Mouse (Mus musculus) intestine, embryonic 14.5 days (tissue): ENCODE results near the gene Sgsm1. TPM values are rescaled to one million over a fixed set of nuclear protein-coding genes. Genes with fewer than 3 reads are reported as not detected.
A peak's percentile ranks its signal among the peaks of the same experiment; 100 is the strongest.

Experiments used
- ATAC-seq: fragments of 200-750 bp; cut with Nextera tagmentation; replicated peaks from 2 replicates; pipeline ENCODE4 v1.8.0; 2017; ENCODE audit warnings: low read depth, moderate number of reproducible peaks, moderate TSS enrichment, moderate library complexity; ENCODE audit not compliant: low FRiP score, low TSS enrichment
- DNase-seq: peaks from one replicate; pipeline ENCODE4 v3.0.0-alpha.2; 2018; ENCODE audit warnings: low spot score
- H3K27ac ChIP-seq: fragments of 300-500 bp; sonication (generic); 2 replicates; pipeline ENCODE4 v1.5.1; 2014; ENCODE audit warnings: low read depth, mild to moderate bottlenecking, control low read depth
- H3K27me3 ChIP-seq: fragments of 300-500 bp; sonication (generic); replicated peaks from 2 replicates; pipeline ENCODE4 v1.6.1; 2014; ENCODE audit warnings: low read length, control low read depth; ENCODE audit not compliant: control insufficient read depth, insufficient read depth
- H3K36me3 ChIP-seq: fragments of 300-500 bp; sonication (generic); 2 replicates; pipeline ENCODE4 v1.6.1; 2014; ENCODE audit warnings: low read length, control low read depth; ENCODE audit not compliant: control insufficient read depth, insufficient read depth
- H3K4me1 ChIP-seq: fragments of 300-500 bp; sonication (generic); replicated peaks from 2 replicates; pipeline ENCODE4 v1.6.1; 2014; ENCODE audit warnings: low read length, control low read depth, mixed read lengths; ENCODE audit not compliant: control insufficient read depth, insufficient read depth
- H3K4me2 ChIP-seq: fragments of 300-500 bp; sonication (generic); 2 replicates; pipeline ENCODE4 v1.6.1; 2014; ENCODE audit warnings: low read length
- H3K4me3 ChIP-seq: fragments of 300-500 bp; sonication (generic); 2 replicates; pipeline ENCODE4 v1.5.1; 2014; ENCODE audit warnings: low read depth, low read length, control low read depth, mixed read lengths
- H3K9ac ChIP-seq: fragments of 300-500 bp; sonication (generic); 2 replicates; pipeline ENCODE4 v1.6.1; 2014; ENCODE audit warnings: mild to moderate bottlenecking, low read length
- H3K9me3 ChIP-seq: fragments of 300-500 bp; sonication (generic); 2 replicates; pipeline ENCODE4 v1.6.1; 2016; ENCODE audit warnings: low read length, control low read depth; ENCODE audit not compliant: control insufficient read depth
- WGBS: fragments of 180-500 bp; shearing (Covaris S2); extraction: QIAGEN DNeasy Blood & Tissue Kit; methylation state at CpG from one replicate; pipeline ENCODE4 v1.1.7; 2014; 5-methylcytosine and 5-hydroxymethylcytosine counted together
- polyA plus RNA-seq: library from polyadenylated mRNA; unstranded; fragments of >200 nt; fragmentation: Nextera tagmentation; extraction: Ambion mirVana; gene quantifications from 2 replicates; pipeline ENCODE4 v1.2.1, GENCODE M21; 2014

The Sgsm1 gene
- polyA plus RNA-seq, 1 experiment from 2014 or later, result 8.8 TPM

- no peak for DNase-seq
- ATAC-seq, result no peak
- H3K4me1 ChIP-seq, result peaks cover 30% of the 10 kb centered on the region
- no peaks in the 10 kb centered on the region for H3K9me3 ChIP-seq
- H3K9ac ChIP-seq, result no peak overlapping the region
- no peak overlapping the region for H3K27ac ChIP-seq
- no peak overlapping the region for H3K4me3 ChIP-seq
- H3K36me3 ChIP-seq, result no peaks in the 10 kb centered on the region
- no peaks in the 10 kb centered on the region for H3K27me3 ChIP-seq
- no peak overlapping the region for H3K4me2 ChIP-seq
- 44% methylated on average over 9 of the region's 9 CpGs for WGBS
Measured at GRCm38 (mm10) chr5:113206670-113207352, 103.8 kb downstream of the Sgsm1 start.

DNA sequence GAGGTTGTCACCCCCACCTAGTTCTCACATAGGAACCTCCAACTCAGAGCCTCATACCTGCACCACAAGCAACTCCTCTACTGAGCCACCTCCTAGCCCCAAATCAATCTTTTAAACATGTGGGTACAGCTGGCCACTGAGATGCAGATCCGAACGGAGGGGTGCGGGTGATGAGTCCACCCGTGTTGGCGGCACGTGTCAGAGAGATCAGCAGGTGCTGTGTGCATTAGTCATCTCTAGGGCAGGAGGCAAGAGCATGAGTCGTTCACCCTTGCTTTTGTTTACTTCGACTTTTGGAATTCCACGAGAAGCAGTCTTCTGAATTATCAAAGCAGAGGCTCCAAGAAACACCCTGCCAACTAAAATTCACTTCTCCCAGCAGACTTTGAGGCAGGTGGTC lies 106.4 kb downstream of the Sgsm1 start:
- Histone ChIP-seq H3K36me3 (no peaks in the 10 kb centered on the region), H3K9ac (no peak overlapping the region), H3K27ac (no peak overlapping the region), H3K9me3 (no peaks in the 10 kb centered on the region), H3K4me3 (no peak overlapping the region), H3K27me3 (no peaks in the 10 kb centered on the region), H3K4me1 (peaks cover 20% of the 10 kb centered on the region), H3K4me2 (no peak overlapping the region)
- DNase-seq (no peak), ATAC-seq (no peak)
- 77% methylated on average over 9 of the region's 9 CpGs for WGBS

DNA sequence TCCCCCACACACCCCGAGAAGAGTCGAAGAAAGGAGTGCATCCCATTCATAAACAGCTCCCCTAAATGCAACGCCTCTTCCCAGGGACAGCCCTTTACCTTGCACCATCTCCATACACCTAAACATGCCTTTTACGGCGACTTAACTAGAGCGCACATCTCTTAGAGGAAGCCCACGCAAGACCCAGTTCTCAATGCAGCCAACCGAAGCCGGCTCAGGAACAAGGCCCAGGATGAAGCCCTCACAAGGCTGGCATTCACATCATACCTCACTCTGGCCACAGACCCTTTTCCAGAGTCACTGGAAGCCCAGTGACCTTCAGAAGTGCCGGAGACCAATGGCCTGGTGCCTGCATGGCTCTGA lies 110.8 kb downstream of the Sgsm1 start:
- 80% methylated on average over 10 of the region's 10 CpGs for WGBS
- Histone ChIP-seq H3K4me2 (no peak overlapping the region), H3K27me3 (no peaks in the 10 kb centered on the region), H3K9ac (no peak overlapping the region), H3K4me3 (no peak overlapping the region), H3K4me1 (0 out of 2 replicates have a peak, but pooled peaks cover 8% of the 10 kb centered on the region), H3K36me3 (no peaks in the 10 kb centered on the region), H3K27ac (no peak overlapping the region), H3K9me3 (no peaks in the 10 kb centered on the region)
- no peak for ATAC-seq
- DNase-seq, result no peak

GRCm38 (mm10) chr5:113199126-113199771 lies 111.3 kb downstream of the Sgsm1 start:
- ATAC-seq (no peak), DNase-seq (no peak)
- Histone ChIP-seq H3K4me3 (no peak overlapping the region), H3K9ac (no peak overlapping the region), H3K4me2 (no peak overlapping the region), H3K36me3 (no peaks in the 10 kb centered on the region), H3K27ac (no peak overlapping the region), H3K27me3 (no peaks in the 10 kb centered on the region), H3K9me3 (no peaks in the 10 kb centered on the region), H3K4me1 (0 out of 2 replicates have a peak, but pooled peaks cover 8% of the 10 kb centered on the region)
- 47% methylated on average over 8 of the region's 8 CpGs for WGBS

DNA sequence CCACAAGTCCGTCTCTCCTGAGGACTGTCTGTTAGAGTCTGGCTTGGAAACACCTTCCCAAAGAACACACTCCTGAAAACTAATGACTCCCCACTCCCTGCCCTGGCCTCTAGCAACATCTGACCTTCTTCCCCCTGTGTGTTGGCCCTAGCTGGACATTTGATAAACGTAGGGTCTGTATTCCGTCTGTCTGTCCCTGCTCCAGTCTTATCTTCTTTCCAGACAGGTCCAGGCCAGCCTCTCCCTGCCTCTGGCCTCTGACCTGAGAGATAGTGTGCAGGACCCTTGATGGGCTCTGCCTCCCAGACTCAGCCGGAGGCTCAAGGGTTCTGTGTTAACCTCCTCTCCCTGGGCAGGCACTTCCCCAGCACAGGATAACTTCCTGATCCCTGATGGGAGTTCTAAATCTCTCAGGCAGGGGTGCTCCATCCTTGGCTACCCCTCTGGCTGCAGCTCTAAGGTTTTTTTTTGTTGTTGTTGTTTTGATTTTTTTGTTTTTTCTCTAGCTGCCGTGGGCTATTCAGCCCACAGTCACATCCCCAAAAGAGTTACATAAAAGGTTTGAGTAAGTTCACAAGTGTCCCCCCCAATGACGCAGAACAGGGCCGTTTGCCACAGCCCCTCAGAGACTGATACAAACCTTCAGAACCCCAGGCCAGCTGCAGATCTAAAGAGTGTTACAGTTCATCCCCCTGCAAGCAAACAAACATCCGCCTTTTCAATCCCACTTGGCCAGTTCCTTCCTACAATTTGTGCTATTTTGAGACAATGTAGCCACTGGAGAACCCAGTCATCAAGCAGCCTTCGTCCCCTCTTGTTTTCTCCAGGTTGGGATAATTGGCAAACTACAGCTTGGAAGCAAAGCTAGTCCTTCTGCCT lies 113.4 kb downstream of the Sgsm1 start:
- Histone ChIP-seq H3K4me3 (no peak overlapping the region), H3K4me1 (0 out of 2 replicates have a peak, but pooled peaks cover 8% of the 10 kb centered on the region), H3K27ac (peak overlapping the region; percentile 20; the same call in 1 of the 2 replicates), H3K9me3 (no peaks in the 10 kb centered on the region), H3K36me3 (no peaks in the 10 kb centered on the region), H3K9ac (no peak overlapping the region), H3K27me3 (no peaks in the 10 kb centered on the region), H3K4me2 (no peak overlapping the region)
- ATAC-seq (no peak), DNase-seq (no peak)
- 34% methylated on average over 9 of the region's 9 CpGs for WGBS

DNA sequence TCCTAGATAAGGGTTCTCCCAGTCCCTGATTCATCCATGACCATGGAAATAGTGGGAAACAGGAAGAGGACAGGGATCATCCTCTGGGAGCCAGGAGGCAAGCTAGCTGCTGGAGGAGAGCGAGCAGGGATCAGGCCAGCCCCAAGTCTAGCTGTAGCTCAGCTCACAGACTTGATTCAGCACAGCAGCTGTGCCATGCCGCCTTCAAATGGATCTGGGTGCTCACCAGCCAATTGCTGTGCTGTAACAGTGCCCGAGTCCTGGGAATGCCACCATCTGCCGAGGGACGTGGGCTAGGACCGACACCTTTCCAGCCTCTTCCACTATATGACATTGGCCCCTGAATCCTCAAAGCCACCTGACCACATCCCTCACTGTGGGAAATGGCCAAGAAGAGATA lies 114.7 kb downstream of the Sgsm1 start:
- WGBS, result 92% methylated on average over 6 of the region's 6 CpGs

DNA sequence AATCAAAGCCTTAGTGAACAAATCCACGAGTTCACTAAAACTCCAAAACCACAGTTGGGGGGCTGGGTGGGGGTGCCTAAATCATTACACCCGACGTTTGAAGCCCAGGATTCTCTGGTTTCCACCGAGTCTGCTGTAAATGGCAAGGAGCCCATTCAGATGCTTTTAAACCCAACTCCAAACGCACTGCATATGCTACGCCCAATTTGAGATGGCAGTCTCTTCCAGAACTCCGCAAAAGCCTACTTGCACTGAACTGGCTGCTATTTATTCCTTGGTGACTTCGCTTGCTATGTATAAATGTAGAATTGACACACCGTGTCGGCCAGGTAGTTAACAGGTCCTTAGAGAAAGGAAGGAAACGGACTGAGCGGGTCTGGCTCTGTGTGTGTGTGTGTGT lies 115.1 kb downstream of the Sgsm1 start:
- H3K27me3 ChIP-seq, result no peaks in the 10 kb centered on the region
- ATAC-seq (no peak), DNase-seq (no peak)
- H3K4me3 ChIP-seq, result no peak overlapping the region
- H3K27ac ChIP-seq, result no peak overlapping the region
- WGBS, result 84% methylated on average over 12 of the region's 12 CpGs
- H3K9ac ChIP-seq, result no peak overlapping the region
- no peaks in the 10 kb centered on the region for H3K9me3 ChIP-seq
- H3K36me3 ChIP-seq, result no peaks in the 10 kb centered on the region; the same call in 1 of the 2 replicates
- 0 out of 2 replicates have a peak, but pooled peaks cover 8% of the 10 kb centered on the region for H3K4me1 ChIP-seq
- H3K4me2 ChIP-seq, result no peak overlapping the region

More for the DNA sequence above, 114.7 kb downstream of the Sgsm1 start:
- H3K9ac ChIP-seq, result no peak overlapping the region
- ATAC-seq (no peak), DNase-seq (no peak)
- no peak overlapping the region for H3K4me3 ChIP-seq
- no peaks in the 10 kb centered on the region for H3K9me3 ChIP-seq
- H3K4me1 ChIP-seq, result 0 out of 2 replicates have a peak, but pooled peaks cover 8% of the 10 kb centered on the region
- H3K27me3 ChIP-seq, result no peaks in the 10 kb centered on the region
- no peak overlapping the region for H3K4me2 ChIP-seq
- H3K36me3 ChIP-seq, result no peaks in the 10 kb centered on the region; the same call in 1 of the 2 replicates
- no peak overlapping the region for H3K27ac ChIP-seq

GRCm38 (mm10) chr5:113193762-113194161 lies 116.8 kb downstream of the Sgsm1 start:
- Histone ChIP-seq H3K36me3 (peaks cover 3% of the 10 kb centered on the region; the same call in 1 of the 2 replicates), H3K9me3 (no peaks in the 10 kb centered on the region), H3K27me3 (no peaks in the 10 kb centered on the region), H3K27ac (no peak overlapping the region), H3K4me2 (no peak overlapping the region), H3K4me3 (no peak overlapping the region), H3K9ac (no peak overlapping the region), H3K4me1 (0 out of 2 replicates have a peak, but pooled peaks cover 5% of the 10 kb centered on the region)
- no peak for DNase-seq
- no peak for ATAC-seq
- WGBS, result 91% methylated on average over 18 of the region's 18 CpGs
